Mouse (Mus musculus): ENCODE measurements at regions not wholly inside any gene's neighbourhood (a gene's known extent, or its start where the extent isn't known, plus 50 kb on each side); places are given as distances from the start of the nearest gene placed in this dataset.

- Histone ChIP-seq H3K4me2 (replicated peaks) (no peak overlapping the region), H3K4me1 (replicated peaks) (no peaks in the 10 kb centered on the region)
Measured at GRCm38 (mm10) chr12:96748868-96749615, 1057.0 kb downstream of the Flrt2 start.

GRCm38 (mm10) chr12:96754714-96755113 is 1062.7 kb downstream of the Flrt2 start:
- Histone ChIP-seq H3K36me3 (no peaks in the 10 kb centered on the region), H3K4me3 (replicated peaks) (no peak overlapping the region), H3K4me1 (replicated peaks) (no peaks in the 10 kb centered on the region), H3K27me3 (peaks cover 3% of the 10 kb centered on the region; the same call in 1 of the 2 replicates), H3K9me3 (no peaks in the 10 kb centered on the region), H3K9ac (replicated peaks) (no peak overlapping the region), H3K27ac (no peak overlapping the region), H3K4me2 (replicated peaks) (no peak overlapping the region)
- WGBS: 16% methylated on average over 5 of the region's 5 CpGs
- ATAC-seq: 0 out of 2 replicates have a peak, but pooled peaks have one; percentile 53

More at GRCm38 (mm10) chr12:96748868-96749615, 1057.0 kb downstream of the Flrt2 start:
- no peaks in the 10 kb centered on the region for H3K36me3 ChIP-seq
- ATAC-seq: no peak
- H3K27me3 ChIP-seq: peaks cover 3% of the 10 kb centered on the region; the same call in 1 of the 2 replicates
- no peak overlapping the region for H3K27ac ChIP-seq
- WGBS: 83% methylated on average over 5 of the region's 5 CpGs
- H3K9me3 ChIP-seq: no peaks in the 10 kb centered on the region
- no peak overlapping the region for H3K9ac ChIP-seq (replicated peaks)
- H3K4me3 ChIP-seq (replicated peaks): no peak overlapping the region

GRCm38 (mm10) chr12:96763153-96763552 is 1071.1 kb downstream of the Flrt2 start:
- H3K4me1 ChIP-seq (replicated peaks): no peaks in the 10 kb centered on the region
- no peaks in the 10 kb centered on the region for H3K27me3 ChIP-seq
- no peaks in the 10 kb centered on the region for H3K36me3 ChIP-seq
- H3K9me3 ChIP-seq: no peaks in the 10 kb centered on the region
- no peak overlapping the region for H3K27ac ChIP-seq
- H3K4me3 ChIP-seq (replicated peaks): no peak overlapping the region
- no peak overlapping the region for H3K9ac ChIP-seq (replicated peaks)
- 0 out of 2 replicates have a peak, but pooled peaks have one; percentile 30 for ATAC-seq
- no peak overlapping the region for H3K4me2 ChIP-seq (replicated peaks)
- WGBS: 52% methylated on average over 5 of the region's 5 CpGs

GRCm38 (mm10) chr12:96763621-96764020 is 1071.6 kb downstream of the Flrt2 start:
- no peaks in the 10 kb centered on the region for H3K27me3 ChIP-seq
- H3K4me2 ChIP-seq (replicated peaks): no peak overlapping the region
- no peak overlapping the region for H3K9ac ChIP-seq (replicated peaks)
- H3K4me3 ChIP-seq (replicated peaks): no peak overlapping the region
- no peaks in the 10 kb centered on the region for H3K4me1 ChIP-seq (replicated peaks)
- ATAC-seq: no peak
- 84% methylated on average over 2 of the region's 2 CpGs for WGBS
- no peak overlapping the region for H3K27ac ChIP-seq
- no peaks in the 10 kb centered on the region for H3K9me3 ChIP-seq
- H3K36me3 ChIP-seq: no peaks in the 10 kb centered on the region

- Histone ChIP-seq H3K9ac (replicated peaks) (no peak overlapping the region), H3K27ac (no peak overlapping the region), H3K36me3 (no peaks in the 10 kb centered on the region), H3K9me3 (no peaks in the 10 kb centered on the region), H3K27me3 (no peaks in the 10 kb centered on the region), H3K4me1 (replicated peaks) (no peaks in the 10 kb centered on the region), H3K4me2 (replicated peaks) (no peak overlapping the region), H3K4me3 (replicated peaks) (no peak overlapping the region)
- no peak for ATAC-seq
Measured at GRCm38 (mm10) chr12:96764186-96764585, 1072.2 kb downstream of the Flrt2 start.

GRCm38 (mm10) chr12:96771222-96771621 is 1079.2 kb downstream of the Flrt2 start:
- no peaks in the 10 kb centered on the region for H3K36me3 ChIP-seq
- H3K4me3 ChIP-seq (replicated peaks): no peak overlapping the region
- no peaks in the 10 kb centered on the region for H3K4me1 ChIP-seq (replicated peaks)
- ATAC-seq: no peak
- no peak overlapping the region for H3K27ac ChIP-seq
- H3K9ac ChIP-seq (replicated peaks): no peak overlapping the region
- no peaks in the 10 kb centered on the region for H3K27me3 ChIP-seq
- 92% methylated on average over 3 of the region's 3 CpGs for WGBS
- no peaks in the 10 kb centered on the region for H3K9me3 ChIP-seq
- no peak overlapping the region for H3K4me2 ChIP-seq (replicated peaks)

GRCm38 (mm10) chr12:96821376-96821775 is 1129.3 kb downstream of the Flrt2 start:
- ATAC-seq: peak; percentile 55; the same call in 1 of the 2 replicates
- H3K9ac ChIP-seq (replicated peaks): no peak overlapping the region
- H3K4me3 ChIP-seq (replicated peaks): no peak overlapping the region
- no peak overlapping the region for H3K27ac ChIP-seq
- H3K9me3 ChIP-seq: no peaks in the 10 kb centered on the region
- no peaks in the 10 kb centered on the region for H3K4me1 ChIP-seq (replicated peaks)
- H3K27me3 ChIP-seq: no peaks in the 10 kb centered on the region
- H3K36me3 ChIP-seq: no peaks in the 10 kb centered on the region
- 64% methylated on average over 1 of the region's 1 CpGs for WGBS
- no peak overlapping the region for H3K4me2 ChIP-seq (replicated peaks)

- Histone ChIP-seq H3K4me3 (replicated peaks) (no peak overlapping the region), H3K9ac (replicated peaks) (no peak overlapping the region), H3K4me2 (replicated peaks) (no peak overlapping the region), H3K36me3 (no peaks in the 10 kb centered on the region), H3K9me3 (no peaks in the 10 kb centered on the region), H3K4me1 (replicated peaks) (no peaks in the 10 kb centered on the region), H3K27me3 (no peaks in the 10 kb centered on the region), H3K27ac (no peak overlapping the region)
- ATAC-seq: no peak
- WGBS: 98% methylated on average over 1 of the region's 1 CpGs
Measured at GRCm38 (mm10) chr12:96828415-96828814, 1136.4 kb downstream of the Flrt2 start.

All from midbrain, embryonic 13.5 days (tissue).